Mouse (Mus musculus): ENCODE data around the gene Ryr3. TPM values are rescaled to one million over a fixed set of nuclear protein-coding genes. Genes with fewer than 3 reads are reported as not detected.

Gene Ryr3
- polyA plus RNA-seq, 1 experiment from 2014 or later, result 0.24 TPM

- DNase-seq (ENCODE audit: low spot score), result no peak
- WGBS, result 87% methylated on average over 4 of the region's 4 CpGs
- H3K27me3 ChIP-seq (ENCODE audit: low read depth, poor library complexity, severe bottlenecking), result no peaks in the 10 kb centered on the region
- H3K36me3 ChIP-seq, result no peaks in the 10 kb centered on the region
- H3K4me1 ChIP-seq, result no peaks in the 10 kb centered on the region
- no peak overlapping the region for H3K27ac ChIP-seq
- no peak overlapping the region for H3K4me3 ChIP-seq
- no peaks in the 10 kb centered on the region for H3K9me3 ChIP-seq (replicated peaks)
Observed at GRCm38 (mm10) chr2:113076396-113076795, 140.5 kb downstream of the Ryr3 start.

DNA sequence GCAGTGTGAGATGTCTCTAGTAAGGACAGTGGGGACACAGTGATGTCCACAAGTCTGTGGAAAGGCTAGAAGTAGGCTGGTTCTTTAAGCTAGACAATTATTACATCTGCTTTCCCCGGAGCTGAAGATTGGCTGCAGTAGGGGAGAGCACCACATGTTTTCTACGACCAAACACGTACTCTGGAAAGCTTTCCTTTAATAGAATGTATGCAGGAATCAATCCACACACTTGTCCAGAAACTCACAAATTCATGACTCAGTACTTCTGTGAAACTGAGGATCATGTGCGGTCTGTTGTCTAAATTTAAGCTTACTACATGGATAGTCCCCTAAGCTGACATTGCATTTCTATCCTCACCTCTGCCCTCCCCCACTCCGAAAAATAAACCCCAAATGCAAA, 157.5 kb downstream of the Ryr3 start:
- Histone ChIP-seq H3K27ac (no peak overlapping the region), H3K36me3 (no peaks in the 10 kb centered on the region), H3K9me3 (replicated peaks) (no peaks in the 10 kb centered on the region), H3K4me3 (no peak overlapping the region), H3K4me1 (no peaks in the 10 kb centered on the region), H3K27me3 (ENCODE audit: low read depth, poor library complexity, severe bottlenecking) (no peaks in the 10 kb centered on the region)
- DNase-seq (ENCODE audit: low spot score), result no peak
- 83% methylated on average over 5 of the region's 5 CpGs for WGBS

DNA sequence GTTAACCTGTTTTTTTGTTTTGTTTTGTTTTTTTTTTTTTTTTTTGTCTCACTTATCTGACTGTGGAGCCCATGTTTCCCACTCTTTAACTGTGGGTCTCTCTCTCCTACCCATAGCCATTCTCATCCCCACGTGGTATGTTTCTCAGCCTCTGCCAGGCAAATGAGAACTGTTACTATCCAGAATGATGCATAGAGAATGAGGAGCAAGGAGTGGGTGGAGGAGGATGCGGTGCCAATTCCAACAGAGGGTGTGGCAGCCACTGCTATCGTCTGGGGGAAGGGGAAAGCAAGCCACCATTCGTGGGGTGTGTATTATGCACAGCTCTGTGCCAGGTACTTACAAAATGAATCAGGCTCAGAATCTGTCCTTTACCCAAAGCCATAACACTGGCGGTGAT, 158.0 kb downstream of the Ryr3 start:
- WGBS, result 75% methylated on average over 5 of the region's 5 CpGs
- DNase-seq (ENCODE audit: low spot score), result no peak
- Histone ChIP-seq H3K27ac (no peak overlapping the region), H3K27me3 (ENCODE audit: low read depth, poor library complexity, severe bottlenecking) (no peaks in the 10 kb centered on the region), H3K9me3 (replicated peaks) (no peaks in the 10 kb centered on the region), H3K4me3 (no peak overlapping the region), H3K4me1 (no peaks in the 10 kb centered on the region), H3K36me3 (no peaks in the 10 kb centered on the region)

DNA sequence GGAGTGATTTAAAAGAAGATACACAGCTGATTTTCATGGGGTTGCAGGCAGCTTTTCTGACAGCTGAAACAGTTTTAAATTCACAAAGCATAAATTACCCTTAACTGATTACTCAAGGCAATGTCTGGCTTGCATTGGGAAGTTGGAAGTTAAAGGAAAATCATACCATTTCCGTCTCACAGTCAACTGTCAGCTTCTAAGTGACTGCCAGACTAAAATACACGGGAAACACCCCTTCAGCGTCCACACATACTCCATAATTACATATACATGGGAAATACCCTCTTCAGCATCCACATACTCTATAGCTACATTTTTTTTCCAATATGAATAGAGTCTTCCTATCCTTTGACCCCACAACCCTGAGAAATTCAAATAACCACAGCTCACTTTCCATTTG, 158.8 kb downstream of the Ryr3 start:
- H3K4me1 ChIP-seq, result no peaks in the 10 kb centered on the region
- 79% methylated on average over 3 of the region's 3 CpGs for WGBS
- no peaks in the 10 kb centered on the region for H3K27me3 ChIP-seq (ENCODE audit: low read depth, poor library complexity, severe bottlenecking)
- no peak overlapping the region for H3K27ac ChIP-seq
- no peak overlapping the region for H3K4me3 ChIP-seq
- H3K36me3 ChIP-seq, result no peaks in the 10 kb centered on the region
- H3K9me3 ChIP-seq (replicated peaks), result no peaks in the 10 kb centered on the region
- no peak for DNase-seq (ENCODE audit: low spot score)

DNA sequence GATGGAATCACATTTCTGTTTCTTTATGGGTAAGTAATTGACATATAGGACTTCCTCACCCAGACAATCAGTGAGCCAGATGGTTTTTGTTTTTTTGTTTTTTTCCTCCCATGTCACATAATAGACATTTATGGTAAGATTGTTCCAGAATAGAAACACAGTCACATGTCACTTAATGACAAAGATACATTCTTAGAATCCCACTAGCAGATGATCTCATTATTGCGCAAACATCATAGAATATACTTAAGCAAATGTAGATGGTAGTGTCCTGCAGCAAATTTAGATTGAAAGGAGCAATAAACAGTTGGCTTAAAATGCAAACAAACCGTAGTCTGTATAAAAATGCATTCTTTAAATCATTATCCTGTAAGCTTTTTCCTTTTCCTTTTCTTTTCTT, 161.3 kb downstream of the Ryr3 start:
- no peaks in the 10 kb centered on the region for H3K27me3 ChIP-seq (ENCODE audit: low read depth, poor library complexity, severe bottlenecking)
- 98% methylated on average over 2 of the region's 2 CpGs for whole genome bisulfite sequencing
- no peaks in the 10 kb centered on the region for H3K36me3 ChIP-seq
- H3K27ac ChIP-seq, result no peak overlapping the region
- no peaks in the 10 kb centered on the region for H3K4me1 ChIP-seq
- no peaks in the 10 kb centered on the region for H3K9me3 ChIP-seq (replicated peaks)
- no peak overlapping the region for H3K4me3 ChIP-seq
- DNase-seq (ENCODE audit: low spot score), result no peak

- no peak overlapping the region for H3K27ac ChIP-seq
- H3K4me1 ChIP-seq, result no peaks in the 10 kb centered on the region
- H3K36me3 ChIP-seq, result no peaks in the 10 kb centered on the region
- 82% methylated on average over 1 of the region's 1 CpGs for WGBS
- DNase-seq (ENCODE audit: low spot score), result no peak
- no peaks in the 10 kb centered on the region for H3K27me3 ChIP-seq (ENCODE audit: low read depth, poor library complexity, severe bottlenecking)
- H3K9me3 ChIP-seq (replicated peaks), result no peaks in the 10 kb centered on the region
- H3K4me3 ChIP-seq, result no peak overlapping the region
Observed at GRCm38 (mm10) chr2:113049831-113050230, 167.1 kb downstream of the Ryr3 start.

- no peaks in the 10 kb centered on the region for H3K27me3 ChIP-seq (ENCODE audit: low read depth, poor library complexity, severe bottlenecking)
- no peak overlapping the region for H3K27ac ChIP-seq
- H3K36me3 ChIP-seq, result no peaks in the 10 kb centered on the region
- no peak for DNase-seq (ENCODE audit: low spot score)
- H3K4me1 ChIP-seq, result no peaks in the 10 kb centered on the region
- no peak overlapping the region for H3K4me3 ChIP-seq
- H3K9me3 ChIP-seq (replicated peaks), result no peaks in the 10 kb centered on the region
- WGBS, result 92% methylated on average over 2 of the region's 2 CpGs
Observed at GRCm38 (mm10) chr2:113036550-113036949, 180.3 kb downstream of the Ryr3 start.

GRCm38 (mm10) chr2:113030689-113031088, 186.2 kb downstream of the Ryr3 start:
- no peaks in the 10 kb centered on the region for H3K36me3 ChIP-seq
- DNase-seq (ENCODE audit: low spot score), result no peak
- H3K4me3 ChIP-seq, result no peak overlapping the region
- H3K27ac ChIP-seq, result no peak overlapping the region
- 86% methylated on average over 5 of the region's 5 CpGs for WGBS
- H3K4me1 ChIP-seq, result no peaks in the 10 kb centered on the region
- H3K27me3 ChIP-seq (ENCODE audit: low read depth, poor library complexity, severe bottlenecking), result no peaks in the 10 kb centered on the region
- H3K9me3 ChIP-seq (replicated peaks), result no peaks in the 10 kb centered on the region

GRCm38 (mm10) chr2:113019896-113020295, 197.0 kb downstream of the Ryr3 start:
- no peak for DNase-seq (ENCODE audit: low spot score)
- no peak overlapping the region for H3K4me3 ChIP-seq
- no peak overlapping the region for H3K27ac ChIP-seq
- H3K36me3 ChIP-seq, result no peaks in the 10 kb centered on the region
- no peaks in the 10 kb centered on the region for H3K4me1 ChIP-seq
- H3K27me3 ChIP-seq (ENCODE audit: low read depth, poor library complexity, severe bottlenecking), result no peaks in the 10 kb centered on the region
- WGBS, result 85% methylated on average over 7 of the region's 7 CpGs
- no peaks in the 10 kb centered on the region for H3K9me3 ChIP-seq (replicated peaks)

- H3K27me3 ChIP-seq (ENCODE audit: low read depth, poor library complexity, severe bottlenecking), result no peaks in the 10 kb centered on the region
- H3K36me3 ChIP-seq, result no peaks in the 10 kb centered on the region
- H3K27ac ChIP-seq, result no peak overlapping the region
- DNase-seq (ENCODE audit: low spot score), result no peak
- H3K4me1 ChIP-seq, result no peaks in the 10 kb centered on the region
- no peak overlapping the region for H3K4me3 ChIP-seq
- WGBS, result 79% methylated on average over 1 of the region's 1 CpGs
- no peaks in the 10 kb centered on the region for H3K9me3 ChIP-seq (replicated peaks)
Observed at GRCm38 (mm10) chr2:113018278-113018677, 198.6 kb downstream of the Ryr3 start.

- WGBS, result 95% methylated on average over 2 of the region's 2 CpGs
- Histone ChIP-seq H3K36me3 (no peaks in the 10 kb centered on the region), H3K4me1 (no peaks in the 10 kb centered on the region), H3K4me3 (no peak overlapping the region), H3K27me3 (ENCODE audit: low read depth, poor library complexity, severe bottlenecking) (no peaks in the 10 kb centered on the region), H3K9me3 (replicated peaks) (no peaks in the 10 kb centered on the region), H3K27ac (no peak overlapping the region)
- DNase-seq (ENCODE audit: low spot score), result no peak
Observed at GRCm38 (mm10) chr2:113016236-113016635, 200.7 kb downstream of the Ryr3 start.

DNA sequence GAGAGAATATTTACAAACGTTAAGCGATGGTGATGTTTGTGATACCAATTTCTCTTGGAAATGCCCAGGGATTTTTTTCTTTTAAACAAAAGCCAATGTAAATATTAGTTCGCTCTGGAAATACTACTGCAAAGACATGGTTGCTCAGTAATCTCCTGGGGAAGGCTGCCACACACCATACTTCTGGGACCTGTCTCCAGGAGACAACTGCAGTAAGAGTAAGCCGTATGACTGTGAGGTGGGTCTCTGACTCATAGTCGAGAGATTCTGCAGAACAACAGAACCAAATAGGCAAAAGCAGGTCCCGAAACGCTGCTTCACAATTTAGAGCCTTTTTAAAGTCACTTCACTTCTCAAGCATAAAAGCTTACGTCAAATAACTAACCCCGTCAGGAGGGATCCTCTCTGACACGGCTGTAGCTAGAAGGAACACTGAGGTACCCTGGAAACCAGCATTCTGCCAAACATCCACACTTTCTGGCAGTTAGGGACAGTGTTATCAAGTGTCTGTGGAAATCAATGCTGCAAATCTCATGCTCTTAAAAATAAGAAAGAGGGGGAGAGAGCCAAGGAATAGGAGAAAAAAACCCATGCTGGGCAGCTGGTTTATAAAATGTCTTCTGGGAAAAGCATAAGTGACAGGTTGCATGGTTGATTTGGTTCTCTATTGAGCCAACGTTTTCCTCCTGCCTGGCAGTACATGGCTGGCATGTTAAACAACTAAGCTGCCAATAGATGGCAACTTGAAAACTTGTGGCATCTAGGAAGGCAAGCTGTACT, 207.7 kb downstream of the Ryr3 start:
- no peaks in the 10 kb centered on the region for H3K4me1 ChIP-seq
- no peaks in the 10 kb centered on the region for H3K36me3 ChIP-seq
- no peak for DNase-seq (ENCODE audit: low spot score)
- H3K4me3 ChIP-seq, result no peak overlapping the region
- H3K27me3 ChIP-seq (ENCODE audit: low read depth, poor library complexity, severe bottlenecking), result no peaks in the 10 kb centered on the region
- 91% methylated on average over 11 of the region's 11 CpGs for WGBS
- no peak overlapping the region for H3K27ac ChIP-seq
- H3K9me3 ChIP-seq (replicated peaks), result no peaks in the 10 kb centered on the region

DNA sequence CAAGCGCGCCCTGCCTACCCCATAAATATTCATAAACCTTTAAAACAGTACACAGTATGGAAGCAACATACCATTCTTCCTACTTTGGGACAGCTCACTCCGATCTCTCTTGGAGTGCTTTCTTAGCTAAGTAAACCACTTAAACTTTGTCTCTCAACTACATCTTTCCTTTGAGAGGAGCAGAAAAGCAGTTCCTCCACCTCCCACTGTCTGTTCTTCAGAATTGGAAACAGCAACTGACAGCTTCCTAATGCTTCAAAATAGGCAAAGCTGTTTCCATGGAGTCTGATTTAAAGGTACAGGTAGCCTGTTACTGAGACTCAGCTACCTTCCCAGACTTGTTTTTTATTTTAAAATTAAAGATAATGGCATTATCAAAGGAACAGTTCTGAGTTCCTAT, 218.4 kb downstream of the Ryr3 start:
- H3K36me3 ChIP-seq, result no peaks in the 10 kb centered on the region
- 91% methylated on average over 3 of the region's 3 CpGs for WGBS

More for the DNA sequence above, 218.4 kb downstream of the Ryr3 start:
- no peak overlapping the region for H3K27ac ChIP-seq
- DNase-seq (ENCODE audit: low spot score), result no peak
- no peaks in the 10 kb centered on the region for H3K9me3 ChIP-seq (replicated peaks)
- no peak overlapping the region for H3K4me3 ChIP-seq
- no peaks in the 10 kb centered on the region for H3K27me3 ChIP-seq (ENCODE audit: low read depth, poor library complexity, severe bottlenecking)
- no peaks in the 10 kb centered on the region for H3K4me1 ChIP-seq
